Mouse (Mus musculus) layer of hippocampus, postnatal 36 days (tissue): ENCODE results near the gene Thap11. TPM values are rescaled to one million over a fixed set of nuclear protein-coding genes. Genes with fewer than 3 reads are reported as not detected.

Experiments
- DNase-seq, 2 experiments: peaks; one replicate each; pipeline ENCODE4 v3.0.0; 2022
- total RNA-seq, 2 experiments: library from RNA; stranded (reverse); gene quantifications; 2 replicates each; pipeline ENCODE4 v1.2.3; 2021

Thap11 gene
- total RNA-seq, 2 experiments from 2014 or later, result 42.2 to 42.3 TPM

- DNase-seq, result no peak
Observed at GRCm38 (mm10) chr8:105900941-105901616, 46.1 kb downstream of the Thap11 start.

Other genes with a start within 250 kb of the Thap11 start
- 10 to 100 TPM; 82.8 to 92.6 TPM for gene Ripor1, start 249.9 kb upstream of the Thap11 start, total RNA-seq
- gene Ctcf, start 218.6 kb upstream of the Thap11 start, total RNA-seq, result 10 to 100 TPM; 73.6 to 80.1 TPM
- not detected for gene Agrp, start 217.7 kb upstream of the Thap11 start, total RNA-seq
- gene Carmil2, start 168.9 kb upstream of the Thap11 start, total RNA-seq, result 10 to 100 TPM; 69.3 to 72.7 TPM
- 10 to 100 TPM; 37.1 to 38.7 TPM for gene Acd, start 154.0 kb upstream of the Thap11 start, total RNA-seq
- gene Pard6a, start 154.0 kb upstream of the Thap11 start, total RNA-seq, result 10 to 100 TPM; 29.1 to 36.3 TPM
- gene 4933405L10Rik, start 147.5 kb upstream of the Thap11 start, total RNA-seq, result not detected
- gene Enkd1, start 146.9 kb upstream of the Thap11 start, total RNA-seq, result 1 to 10 TPM; 9.0 to 9.4 TPM
- gene Gfod2, start 96.5 kb upstream of the Thap11 start, total RNA-seq, result 10 to 100 TPM; 21.9 to 22.5 TPM
- 10 to 100 TPM; 24.4 to 27.6 TPM for gene Ranbp10, start 27.8 kb upstream of the Thap11 start, total RNA-seq
- gene Tsnaxip1, start 27.4 kb upstream of the Thap11 start, total RNA-seq, result under 1 TPM in 1 of 2 experiments, not detected in 1; 0.22 TPM
- 10 to 100 TPM; 14.2 to 15.2 TPM for gene Cenpt, start 1.9 kb upstream of the Thap11 start, total RNA-seq
- gene Nutf2, start 5.4 kb downstream of the Thap11 start, total RNA-seq, result 10 to 100 TPM; 27.6 to 36.3 TPM
- gene Edc4, start 25.7 kb downstream of the Thap11 start, total RNA-seq, result 10 to 100 TPM; 59.2 to 68.2 TPM
- 1 to 10 TPM in 1 of 2 experiments, under 1 TPM in 1; 1.00 to 3.0 TPM for gene Nrn1l, start 38.4 kb downstream of the Thap11 start, total RNA-seq
- 1 to 10 TPM; 7.7 to 8.3 TPM for gene Pskh1, start 45.3 kb downstream of the Thap11 start, total RNA-seq
- gene Ctrl, start 78.7 kb downstream of the Thap11 start, total RNA-seq, result 1 to 10 TPM; 1.6 TPM
- gene Psmb10, start 83.3 kb downstream of the Thap11 start, total RNA-seq, result 10 to 100 TPM; 57.0 to 69.0 TPM
- 10 to 100 TPM; 41.7 to 45.8 TPM for gene Lcat, start 88.2 kb downstream of the Thap11 start, total RNA-seq
- 10 to 100 TPM; 20.5 to 20.7 TPM for gene Slc12a4, start 111.0 kb downstream of the Thap11 start, total RNA-seq
- gene Dpep3, start 124.3 kb downstream of the Thap11 start, total RNA-seq, result not detected
- 10 to 100 TPM; 18.9 to 22.6 TPM for gene Dus2, start 136.2 kb downstream of the Thap11 start, total RNA-seq
- under 1 TPM in 1 of 2 experiments, not detected in 1; 0.32 TPM for gene Dpep2nb, start 150.8 kb downstream of the Thap11 start, total RNA-seq
- gene Ddx28, start 156.8 kb downstream of the Thap11 start, total RNA-seq, result 10 to 100 TPM; 11.5 to 14.6 TPM
- gene Nfatc3, start 203.7 kb downstream of the Thap11 start, total RNA-seq, result 10 to 100 TPM; 11.1 to 11.9 TPM